Mouse (Mus musculus): Measurements from ENCODE around the gene Ptges3l. TPM values are rescaled to one million over a fixed set of nuclear protein-coding genes. Genes with fewer than 3 reads are reported as not detected.
"Not testable (repeated sequence)": the region's sequence is repeated elsewhere in the genome, so short reads cannot be mapped to it uniquely, and the experiment has no call there.

Gene Ptges3l
- polyA plus RNA-seq, 1 experiment from 2014 or later: 14.5 TPM

DNA sequence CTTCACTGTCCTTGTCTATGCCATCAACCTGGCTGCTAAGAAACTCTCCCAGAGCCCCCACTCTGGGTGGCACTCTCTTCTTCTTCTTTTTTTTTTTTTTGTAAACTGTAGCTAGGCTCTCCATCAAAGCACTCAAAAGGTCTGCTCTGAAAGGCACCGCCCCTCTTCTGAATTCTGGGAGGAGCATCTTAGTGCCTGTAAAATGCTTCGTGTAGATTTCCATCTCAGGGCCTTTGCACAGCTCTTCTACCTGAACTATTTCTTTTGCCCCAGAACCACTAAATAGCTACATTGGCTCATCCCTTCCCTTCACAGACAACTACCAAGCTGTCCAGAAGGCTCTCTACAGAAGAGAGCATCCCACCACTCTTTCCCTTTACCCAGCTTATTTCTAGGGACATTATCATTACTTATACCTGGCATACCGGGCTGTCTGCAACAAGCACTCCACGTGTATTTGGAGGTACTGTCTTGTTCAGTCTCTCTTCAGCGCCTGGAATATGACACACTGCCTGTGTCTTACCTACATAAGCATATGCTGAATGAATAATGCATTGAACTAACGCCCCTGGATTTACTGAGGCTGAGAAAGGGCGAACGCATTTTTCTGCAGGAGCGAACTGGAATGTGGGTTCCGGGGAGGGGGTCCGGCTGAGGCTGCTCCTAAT, 8.6 kb downstream of the Ptges3l start:
- Histone ChIP-seq H3K9me3 (no peaks in the 10 kb centered on the region), H3K27me3 (replicated peaks) (no peaks in the 10 kb centered on the region), H3K4me3 (replicated peaks) (peak overlapping the region; percentile 88), H3K36me3 (peaks cover 7% of the 10 kb centered on the region; the same call in 1 of the 2 replicates), H3K27ac (peak overlapping the region; percentile 59; the same call in 1 of the 2 replicates), H3K4me2 (peak overlapping the region; percentile 88), H3K9ac (peak overlapping the region; percentile 77), H3K4me1 (peaks cover 5% of the 10 kb centered on the region)
- 2% methylated on average over 11 of the region's 11 CpGs for WGBS
- 0 out of 2 replicates have a peak, but pooled peaks have one; percentile 5 for ATAC-seq (ENCODE audit: insufficient read depth, low FRiP score, low read depth)

GRCm38 (mm10) chr11:101415306-101415705, 9.8 kb downstream of the Ptges3l start:
- 83% methylated on average over 2 of the region's 2 CpGs for whole genome bisulfite sequencing
- Histone ChIP-seq H3K4me1 (peaks cover 5% of the 10 kb centered on the region), H3K27me3 (replicated peaks) (no peaks in the 10 kb centered on the region), H3K36me3 (peaks cover 14% of the 10 kb centered on the region), H3K9me3 (no peaks in the 10 kb centered on the region), H3K4me2 (no peak overlapping the region), H3K4me3 (replicated peaks) (no peak overlapping the region), H3K27ac (no peak overlapping the region), H3K9ac (no peak overlapping the region)
- ATAC-seq (ENCODE audit: insufficient read depth, low FRiP score, low read depth): no peak

GRCm38 (mm10) chr11:101395110-101395509, 30.0 kb downstream of the Ptges3l start:
- H3K4me3 ChIP-seq (replicated peaks): no peak overlapping the region
- WGBS: 3% methylated on average over 8 of the region's 8 CpGs
- ATAC-seq (ENCODE audit: insufficient read depth, low FRiP score, low read depth): peak; percentile 47; the same call in 1 of the 2 replicates
- no peak overlapping the region for H3K27ac ChIP-seq
- H3K4me2 ChIP-seq: no peak overlapping the region
- no peaks in the 10 kb centered on the region for H3K27me3 ChIP-seq (replicated peaks)
- no peaks in the 10 kb centered on the region for H3K36me3 ChIP-seq
- H3K9ac ChIP-seq: no peak overlapping the region
- no peaks in the 10 kb centered on the region for H3K4me1 ChIP-seq
- no peaks in the 10 kb centered on the region for H3K9me3 ChIP-seq

- Histone ChIP-seq H3K9me3 (no peaks in the 10 kb centered on the region), H3K4me1 (no peaks in the 10 kb centered on the region), H3K36me3 (no peaks in the 10 kb centered on the region), H3K27me3 (replicated peaks) (no peaks in the 10 kb centered on the region), H3K9ac (no peak overlapping the region), H3K4me2 (no peak overlapping the region), H3K27ac (no peak overlapping the region), H3K4me3 (replicated peaks) (no peak overlapping the region)
- 23% methylated on average over 4 of the region's 4 CpGs for WGBS
- ATAC-seq (ENCODE audit: insufficient read depth, low FRiP score, low read depth): no peak
These were observed 43.3 kb downstream of the Ptges3l start for GRCm38 (mm10) chr11:101381817-101382216.

DNA sequence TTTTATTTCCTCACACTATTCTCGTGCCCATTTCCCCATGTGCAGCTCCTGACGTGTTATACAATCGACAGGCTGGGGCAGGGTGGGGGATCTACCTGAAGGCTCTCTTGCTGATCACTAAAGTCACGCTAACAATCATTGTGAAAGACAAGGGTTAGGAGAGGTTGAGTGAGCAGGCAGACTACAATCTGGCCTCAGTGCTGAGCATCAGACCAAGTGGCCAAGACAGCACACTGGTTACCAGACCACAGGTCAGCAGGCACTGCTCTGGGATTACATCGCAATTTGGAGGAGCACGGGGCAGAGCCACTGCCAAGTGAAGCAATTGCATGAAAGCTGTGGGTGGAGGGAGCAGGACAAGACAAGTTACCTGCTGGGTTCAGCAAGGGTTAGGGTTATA, 46.2 kb downstream of the Ptges3l start:
- H3K4me2 ChIP-seq: no peak overlapping the region
- H3K27ac ChIP-seq: no peak overlapping the region
- H3K27me3 ChIP-seq (replicated peaks): no peaks in the 10 kb centered on the region
- H3K4me3 ChIP-seq (replicated peaks): no peak overlapping the region
- H3K9ac ChIP-seq: no peak overlapping the region
- WGBS: 66% methylated on average over 6 of the region's 6 CpGs
- no peak for ATAC-seq (ENCODE audit: insufficient read depth, low FRiP score, low read depth)
- no peaks in the 10 kb centered on the region for H3K4me1 ChIP-seq
- no peaks in the 10 kb centered on the region for H3K36me3 ChIP-seq
- no peaks in the 10 kb centered on the region for H3K9me3 ChIP-seq

GRCm38 (mm10) chr11:101378196-101378595, 46.9 kb downstream of the Ptges3l start:
- H3K9me3 ChIP-seq; H3K4me1 ChIP-seq; H3K36me3 ChIP-seq; H3K4me2 ChIP-seq; H3K9ac ChIP-seq; H3K27me3 ChIP-seq (replicated peaks); ATAC-seq (ENCODE audit: insufficient read depth, low FRiP score, low read depth); H3K27ac ChIP-seq; H3K4me3 ChIP-seq (replicated peaks): not testable (repeated sequence)
- 92% methylated on average over 8 of the region's 8 CpGs for WGBS

- ATAC-seq (ENCODE audit: insufficient read depth, low FRiP score, low read depth): no peak
- Histone ChIP-seq H3K4me1 (no peaks in the 10 kb centered on the region), H3K4me2 (no peak overlapping the region), H3K4me3 (replicated peaks) (no peak overlapping the region), H3K27me3 (replicated peaks) (no peaks in the 10 kb centered on the region), H3K27ac (no peak overlapping the region), H3K36me3 (no peaks in the 10 kb centered on the region), H3K9ac (no peak overlapping the region), H3K9me3 (no peaks in the 10 kb centered on the region)
- WGBS: 57% methylated on average over 7 of the region's 7 CpGs
These were observed 50.7 kb downstream of the Ptges3l start for GRCm38 (mm10) chr11:101374421-101374938.

GRCm38 (mm10) chr11:101370141-101370540, 55.0 kb downstream of the Ptges3l start:
- 74% methylated on average over 5 of the region's 5 CpGs for WGBS
- no peak overlapping the region for H3K4me3 ChIP-seq (replicated peaks)

More at GRCm38 (mm10) chr11:101370141-101370540, 55.0 kb downstream of the Ptges3l start:
- no peaks in the 10 kb centered on the region for H3K4me1 ChIP-seq
- no peak for ATAC-seq (ENCODE audit: insufficient read depth, low FRiP score, low read depth)
- no peaks in the 10 kb centered on the region for H3K27me3 ChIP-seq (replicated peaks)
- no peak overlapping the region for H3K9ac ChIP-seq
- no peak overlapping the region for H3K27ac ChIP-seq
- no peaks in the 10 kb centered on the region for H3K36me3 ChIP-seq
- no peaks in the 10 kb centered on the region for H3K9me3 ChIP-seq
- no peak overlapping the region for H3K4me2 ChIP-seq

Small RNAs within 50 kb of the gene (microRNA-seq; reads per million reads assigned to microRNA genes)
- gene Mir6929: 0.77 reads per million

Other genes starting within 250 kb of the Ptges3l start
- gene Ccr10, start 249.9 kb downstream of the Ptges3l start, polyA plus RNA-seq (2015; fragmentation: Nextera tagmentation; extraction: Ambion mirVana): 0.19 and 0.34 TPM in 2 replicates
- gene Ezh1, start 198.9 kb downstream of the Ptges3l start, polyA plus RNA-seq (2015; fragmentation: Nextera tagmentation; extraction: Ambion mirVana): 14.9 and 16.7 TPM in 2 replicates
- gene Ramp2, start 179.3 kb downstream of the Ptges3l start, polyA plus RNA-seq (2015; fragmentation: Nextera tagmentation; extraction: Ambion mirVana): 111 TPM in 2 replicates
- 131 and 138 TPM in 2 replicates for gene Vps25, start 171.6 kb downstream of the Ptges3l start, polyA plus RNA-seq (2015; fragmentation: Nextera tagmentation; extraction: Ambion mirVana)
- 17.9 and 19.8 TPM in 2 replicates for gene Wnk4, start 164.8 kb downstream of the Ptges3l start, polyA plus RNA-seq (2015; fragmentation: Nextera tagmentation; extraction: Ambion mirVana)
- 0.85 and 1.1 TPM in 2 replicates for gene Cntd1, start 146.3 kb downstream of the Ptges3l start, polyA plus RNA-seq (2015; fragmentation: Nextera tagmentation; extraction: Ambion mirVana)
- gene Coa3, start 146.2 kb downstream of the Ptges3l start, polyA plus RNA-seq (2015; fragmentation: Nextera tagmentation; extraction: Ambion mirVana): 202 and 221 TPM in 2 replicates
- 135 and 142 TPM in 2 replicates for gene Becn1, start 123.0 kb downstream of the Ptges3l start, polyA plus RNA-seq (2015; fragmentation: Nextera tagmentation; extraction: Ambion mirVana)
- gene Psme3, start 109.1 kb downstream of the Ptges3l start, polyA plus RNA-seq (2015; fragmentation: Nextera tagmentation; extraction: Ambion mirVana): 125 and 136 TPM in 2 replicates
- 1.3 and 1.4 TPM in 2 replicates for gene Aoc2, start 100.3 kb downstream of the Ptges3l start, polyA plus RNA-seq (2015; fragmentation: Nextera tagmentation; extraction: Ambion mirVana)
- gene Aoc3, start 94.7 kb downstream of the Ptges3l start, polyA plus RNA-seq (2015; fragmentation: Nextera tagmentation; extraction: Ambion mirVana): 2.0 and 3.0 TPM in 2 replicates
- 0.06 and 0.09 TPM in 2 replicates for gene G6pc, start 57.8 kb downstream of the Ptges3l start, polyA plus RNA-seq (2015; fragmentation: Nextera tagmentation; extraction: Ambion mirVana)
- 58.5 and 69.5 TPM in 2 replicates for gene Aarsd1, start 7.7 kb downstream of the Ptges3l start, polyA plus RNA-seq (2015; fragmentation: Nextera tagmentation; extraction: Ambion mirVana)
- gene Gm27029, start 537 bp downstream of the Ptges3l start, polyA plus RNA-seq (2015; fragmentation: Nextera tagmentation; extraction: Ambion mirVana): 6.9 and 12.3 TPM in 2 replicates
- gene Rundc1, start 248 bp downstream of the Ptges3l start, polyA plus RNA-seq (2015; fragmentation: Nextera tagmentation; extraction: Ambion mirVana): 20.7 and 20.8 TPM in 2 replicates
- gene Rpl27, start 17.0 kb upstream of the Ptges3l start, polyA plus RNA-seq (2015; fragmentation: Nextera tagmentation; extraction: Ambion mirVana): 284 and 331 TPM in 2 replicates
- 24.2 and 24.5 TPM in 2 replicates for gene Ifi35, start 23.1 kb upstream of the Ptges3l start, polyA plus RNA-seq (2015; fragmentation: Nextera tagmentation; extraction: Ambion mirVana)
- 16.0 and 17.1 TPM in 2 replicates for gene Rnd2, start 39.7 kb upstream of the Ptges3l start, polyA plus RNA-seq (2015; fragmentation: Nextera tagmentation; extraction: Ambion mirVana)
- gene Vat1, start 40.9 kb upstream of the Ptges3l start, polyA plus RNA-seq (2015; fragmentation: Nextera tagmentation; extraction: Ambion mirVana): 59.3 and 62.3 TPM in 2 replicates
- 9.7 and 11.8 TPM in 2 replicates for gene Brca1, start 126.6 kb upstream of the Ptges3l start, polyA plus RNA-seq (2015; fragmentation: Nextera tagmentation; extraction: Ambion mirVana)
- gene Nbr1, start 126.8 kb upstream of the Ptges3l start, polyA plus RNA-seq (2015; fragmentation: Nextera tagmentation; extraction: Ambion mirVana): 56.4 and 68.3 TPM in 2 replicates
- gene Tmem106a, start 156.9 kb upstream of the Ptges3l start, polyA plus RNA-seq (2015; fragmentation: Nextera tagmentation; extraction: Ambion mirVana): 9.8 and 10.1 TPM in 2 replicates
- not detected in 2 replicates for gene Gm11634, start 173.9 kb upstream of the Ptges3l start, polyA plus RNA-seq (2015; fragmentation: Nextera tagmentation; extraction: Ambion mirVana)
- 37.6 and 39.6 TPM in 2 replicates for gene Rdm1, start 201.9 kb upstream of the Ptges3l start, polyA plus RNA-seq (2015; fragmentation: Nextera tagmentation; extraction: Ambion mirVana)
- gene Arl4d, start 240.2 kb upstream of the Ptges3l start, polyA plus RNA-seq (2015; fragmentation: Nextera tagmentation; extraction: Ambion mirVana): 7.6 and 7.7 TPM in 2 replicates

All from stomach, embryonic 15.5 days (tissue).